Mouse (Mus musculus) telencephalon, adult 2 months (tissue): ENCODE results near the gene Usp54.
"Not testable (repeated sequence)": the region's sequence is repeated elsewhere in the genome, so short reads cannot be mapped to it uniquely, and the experiment has no call there.

Experiments
- DNase-seq: peaks from one replicate; pipeline ENCODE4 v3.0.0-alpha.2; 2011; ENCODE audit warnings: low read depth, low spot score

Gene Usp54

GRCm38 (mm10) chr14:20610146-20610545 is 30.7 kb downstream of the Usp54 start:
- DNase-seq, result no peak

GRCm38 (mm10) chr14:20609519-20609918 is 31.3 kb downstream of the Usp54 start:
- DNase-seq, result no peak

- no peak for DNase-seq
Observed at GRCm38 (mm10) chr14:20607396-20608126, 33.3 kb downstream of the Usp54 start.

- DNase-seq, result no peak
Observed at GRCm38 (mm10) chr14:20601287-20601686, 39.6 kb downstream of the Usp54 start.

- DNase-seq, result no peak
Observed at GRCm38 (mm10) chr14:20600203-20600602, 40.7 kb downstream of the Usp54 start.

- DNase-seq, result no peak
Observed at GRCm38 (mm10) chr14:20599542-20599941, 41.3 kb downstream of the Usp54 start.

GRCm38 (mm10) chr14:20595781-20596180 is 45.1 kb downstream of the Usp54 start:
- peak; percentile 84 for DNase-seq

GRCm38 (mm10) chr14:20587458-20587857 is 53.4 kb downstream of the Usp54 start:
- no peak for DNase-seq

GRCm38 (mm10) chr14:20578822-20579407 is 61.9 kb downstream of the Usp54 start:
- no peak for DNase-seq

GRCm38 (mm10) chr14:20576179-20576578 is 64.7 kb downstream of the Usp54 start:
- DNase-seq, result peak; percentile 60

GRCm38 (mm10) chr14:20573196-20573595 is 67.7 kb downstream of the Usp54 start:
- DNase-seq, result not testable (repeated sequence)

- no peak for DNase-seq
Observed at GRCm38 (mm10) chr14:20565256-20566021, 75.4 kb downstream of the Usp54 start.

- no peak for DNase-seq
Observed at GRCm38 (mm10) chr14:20564692-20565091, 76.2 kb downstream of the Usp54 start.

GRCm38 (mm10) chr14:20561897-20562296 is 79.0 kb downstream of the Usp54 start:
- DNase-seq, result no peak

GRCm38 (mm10) chr14:20550136-20550535 is 90.7 kb downstream of the Usp54 start:
- DNase-seq, result no peak

- peak; percentile 96 for DNase-seq
Observed at GRCm38 (mm10) chr14:20546415-20546814, 94.4 kb downstream of the Usp54 start, which contains the start of gene Ppp3cb. Gene Ppp3cb, minus strand, starts transcription at chr14:20546573.

- peak; percentile 43 for DNase-seq
Observed at GRCm38 (mm10) chr14:20545529-20546331, 95.1 kb downstream of the Usp54 start.

- no peak for DNase-seq
Observed at GRCm38 (mm10) chr14:20544467-20545411, 96.1 kb downstream of the Usp54 start.

GRCm38 (mm10) chr14:20529643-20530042 is 111.2 kb downstream of the Usp54 start:
- DNase-seq, result no peak

GRCm38 (mm10) chr14:20520179-20520578 is 120.7 kb downstream of the Usp54 start:
- DNase-seq, result peak; percentile 31
